Mouse (Mus musculus) liver, postnatal 0 days (tissue): Measurements from ENCODE around the gene Rufy2.

Source experiments
- CTCF ChIP-seq: sonication (generic); IDR thresholded peaks from 2 replicates; pipeline ENCODE4 v1.5.1; 2016; ENCODE audit warnings: antibody characterized with exemption, low read depth
- EP300 ChIP-seq: IDR thresholded peaks from 2 replicates; pipeline ENCODE4 v1.6.1; 2016; ENCODE audit warnings: antibody characterized with exemption, low read depth, mild to moderate bottlenecking

- TF ChIP-seq CTCF (no peak), EP300 (no peak)
These were observed 42.6 kb downstream of the Rufy2 start for GRCm38 (mm10) chr10:63022541-63023120.
